Mouse (Mus musculus): ENCODE results near the gene Lrch1. TPM values are rescaled to one million over a fixed set of nuclear protein-coding genes. Genes with fewer than 3 reads are reported as not detected.

The Lrch1 gene
- polyA plus RNA-seq, 1 experiment, result 9.9 TPM

- no peaks in the 10 kb centered on the region for H3K27me3 ChIP-seq (ENCODE audit: control insufficient read depth, insufficient read depth, insufficient read length)
- H3K79me2 ChIP-seq (ENCODE audit: control insufficient read depth, insufficient read depth), result peaks cover 58% of the 10 kb centered on the region
- no peaks in the 10 kb centered on the region for H3K36me3 ChIP-seq (ENCODE audit: control insufficient read depth, insufficient read depth)
- peak overlapping the region; percentile 41 for H3K4me2 ChIP-seq (ENCODE audit: low read depth)
- H3ac ChIP-seq (ENCODE audit: control insufficient read depth, insufficient read length), result no peak overlapping the region
- H3K4me3 ChIP-seq, result no peak overlapping the region
- TF ChIP-seq MYOG (IDR thresholded peaks at IDR 0.05; ENCODE audit: control insufficient read depth in 1 of 3, insufficient read depth in 1 of 3, insufficient read length in 2 of 3, low read depth in 2 of 3) (peak in 1 of 3 experiments; percentile 48), REST (IDR thresholded peaks at IDR 0.05; ENCODE audit: insufficient read depth, insufficient read length) (no peak), SRF (IDR thresholded peaks at IDR 0.05; ENCODE audit: control insufficient read depth, insufficient read length, low read depth) (no peak), MYOD1 (IDR thresholded peaks at IDR 0.05; ENCODE audit: control insufficient read depth in 1 of 3, insufficient read length in 2 of 3, low read depth in 2 of 3) (peak in 1 of 3 experiments; percentile 30)
These were observed 44.6 kb downstream of the Lrch1 start for GRCm38 (mm10) chr14:74903047-74903446.

GRCm38 (mm10) chr14:74900705-74901369, 46.8 kb downstream of the Lrch1 start:
- TF ChIP-seq TCF3 (IDR thresholded peaks at IDR 0.05; ENCODE audit: insufficient read length, low read depth) (no peak), CEBPB (IDR thresholded peaks at IDR 0.05; ENCODE audit: insufficient read depth, poor library complexity, severe bottlenecking) (no peak), POLR2AphosphoS2 (IDR thresholded peaks at IDR 0.05; ENCODE audit: insufficient read length, low read depth) (no peak), REST (IDR thresholded peaks at IDR 0.05; ENCODE audit: insufficient read depth, insufficient read length) (no peak), E2F4 (IDR thresholded peaks at IDR 0.05; ENCODE audit: insufficient read depth) (no peak), MYOG (IDR thresholded peaks at IDR 0.05; ENCODE audit: control insufficient read depth in 1 of 3, insufficient read depth in 1 of 3, insufficient read length in 2 of 3, low read depth in 2 of 3) (no peak), SRF (IDR thresholded peaks at IDR 0.05; ENCODE audit: control insufficient read depth, insufficient read length, low read depth) (no peak), TCF12 (IDR thresholded peaks at IDR 0.05; ENCODE audit: insufficient read depth, poor library complexity, severe bottlenecking) (no peak), USF1 (IDR thresholded peaks at IDR 0.05; ENCODE audit: low read depth) (no peak), MYOD1 (IDR thresholded peaks at IDR 0.05; ENCODE audit: control insufficient read depth in 1 of 3, insufficient read length in 2 of 3, low read depth in 2 of 3) (no peak), POLR2A (IDR thresholded peaks at IDR 0.05; ENCODE audit: insufficient read length, low read depth) (no peak), MAX (IDR thresholded peaks at IDR 0.05; ENCODE audit: low read depth) (no peak)
- peaks cover 38% of the 10 kb centered on the region for H3K79me2 ChIP-seq (ENCODE audit: control insufficient read depth, insufficient read depth)
- H3K36me3 ChIP-seq (ENCODE audit: control insufficient read depth, insufficient read depth), result no peaks in the 10 kb centered on the region
- no peak overlapping the region for H3K4me2 ChIP-seq (ENCODE audit: low read depth)
- no peaks in the 10 kb centered on the region for H3K27me3 ChIP-seq (ENCODE audit: control insufficient read depth, insufficient read depth, insufficient read length)
- H3K4me3 ChIP-seq, result no peak overlapping the region
- no peak overlapping the region for H3ac ChIP-seq (ENCODE audit: control insufficient read depth, insufficient read length)

- H3K79me2 ChIP-seq (ENCODE audit: control insufficient read depth, insufficient read depth), result peaks cover 30% of the 10 kb centered on the region
- no peak overlapping the region for H3ac ChIP-seq (ENCODE audit: control insufficient read depth, insufficient read length)
- no peak overlapping the region for H3K4me3 ChIP-seq
These were observed 47.5 kb downstream of the Lrch1 start for GRCm38 (mm10) chr14:74899953-74900704.

GRCm38 (mm10) chr14:74898939-74899338, 48.7 kb downstream of the Lrch1 start:
- no peak overlapping the region for H3K4me3 ChIP-seq
- H3K27me3 ChIP-seq (ENCODE audit: control insufficient read depth, insufficient read depth, insufficient read length), result no peaks in the 10 kb centered on the region
- H3ac ChIP-seq (ENCODE audit: control insufficient read depth, insufficient read length), result no peak overlapping the region
- H3K4me2 ChIP-seq (ENCODE audit: low read depth), result no peak overlapping the region
- peaks cover 20% of the 10 kb centered on the region for H3K79me2 ChIP-seq (ENCODE audit: control insufficient read depth, insufficient read depth)
- TF ChIP-seq POLR2A (IDR thresholded peaks at IDR 0.05; ENCODE audit: insufficient read length, low read depth) (no peak), MYOG (IDR thresholded peaks at IDR 0.05; ENCODE audit: control insufficient read depth in 1 of 3, insufficient read depth in 1 of 3, insufficient read length in 2 of 3, low read depth in 2 of 3) (no peak), MAX (IDR thresholded peaks at IDR 0.05; ENCODE audit: low read depth) (no peak), POLR2AphosphoS2 (IDR thresholded peaks at IDR 0.05; ENCODE audit: insufficient read length, low read depth) (no peak), SRF (IDR thresholded peaks at IDR 0.05; ENCODE audit: control insufficient read depth, insufficient read length, low read depth) (no peak), REST (IDR thresholded peaks at IDR 0.05; ENCODE audit: insufficient read depth, insufficient read length) (no peak), USF1 (IDR thresholded peaks at IDR 0.05; ENCODE audit: low read depth) (no peak), E2F4 (IDR thresholded peaks at IDR 0.05; ENCODE audit: insufficient read depth) (no peak), MYOD1 (IDR thresholded peaks at IDR 0.05; ENCODE audit: control insufficient read depth in 1 of 3, insufficient read length in 2 of 3, low read depth in 2 of 3) (no peak), TCF3 (IDR thresholded peaks at IDR 0.05; ENCODE audit: insufficient read length, low read depth) (no peak), TCF12 (IDR thresholded peaks at IDR 0.05; ENCODE audit: insufficient read depth, poor library complexity, severe bottlenecking) (no peak), CEBPB (IDR thresholded peaks at IDR 0.05; ENCODE audit: insufficient read depth, poor library complexity, severe bottlenecking) (no peak)
- H3K36me3 ChIP-seq (ENCODE audit: control insufficient read depth, insufficient read depth), result no peaks in the 10 kb centered on the region

More at GRCm38 (mm10) chr14:74899953-74900704, 47.5 kb downstream of the Lrch1 start:
- H3K4me2 ChIP-seq (ENCODE audit: low read depth), result no peak overlapping the region
- TF ChIP-seq E2F4 (IDR thresholded peaks at IDR 0.05; ENCODE audit: insufficient read depth) (no peak), MAX (IDR thresholded peaks at IDR 0.05; ENCODE audit: low read depth) (no peak), POLR2AphosphoS2 (IDR thresholded peaks at IDR 0.05; ENCODE audit: insufficient read length, low read depth) (no peak), TCF12 (IDR thresholded peaks at IDR 0.05; ENCODE audit: insufficient read depth, poor library complexity, severe bottlenecking) (no peak), USF1 (IDR thresholded peaks at IDR 0.05; ENCODE audit: low read depth) (no peak), MYOD1 (IDR thresholded peaks at IDR 0.05; ENCODE audit: control insufficient read depth in 1 of 3, insufficient read length in 2 of 3, low read depth in 2 of 3) (no peak), TCF3 (IDR thresholded peaks at IDR 0.05; ENCODE audit: insufficient read length, low read depth) (no peak), REST (IDR thresholded peaks at IDR 0.05; ENCODE audit: insufficient read depth, insufficient read length) (no peak), MYOG (IDR thresholded peaks at IDR 0.05; ENCODE audit: control insufficient read depth in 1 of 3, insufficient read depth in 1 of 3, insufficient read length in 2 of 3, low read depth in 2 of 3) (no peak), CEBPB (IDR thresholded peaks at IDR 0.05; ENCODE audit: insufficient read depth, poor library complexity, severe bottlenecking) (no peak), SRF (IDR thresholded peaks at IDR 0.05; ENCODE audit: control insufficient read depth, insufficient read length, low read depth) (no peak), POLR2A (IDR thresholded peaks at IDR 0.05; ENCODE audit: insufficient read length, low read depth) (no peak)
- H3K36me3 ChIP-seq (ENCODE audit: control insufficient read depth, insufficient read depth), result no peaks in the 10 kb centered on the region
- no peaks in the 10 kb centered on the region for H3K27me3 ChIP-seq (ENCODE audit: control insufficient read depth, insufficient read depth, insufficient read length)
